Mouse (Mus musculus): ENCODE measurements around the gene Nek10.

DNA sequence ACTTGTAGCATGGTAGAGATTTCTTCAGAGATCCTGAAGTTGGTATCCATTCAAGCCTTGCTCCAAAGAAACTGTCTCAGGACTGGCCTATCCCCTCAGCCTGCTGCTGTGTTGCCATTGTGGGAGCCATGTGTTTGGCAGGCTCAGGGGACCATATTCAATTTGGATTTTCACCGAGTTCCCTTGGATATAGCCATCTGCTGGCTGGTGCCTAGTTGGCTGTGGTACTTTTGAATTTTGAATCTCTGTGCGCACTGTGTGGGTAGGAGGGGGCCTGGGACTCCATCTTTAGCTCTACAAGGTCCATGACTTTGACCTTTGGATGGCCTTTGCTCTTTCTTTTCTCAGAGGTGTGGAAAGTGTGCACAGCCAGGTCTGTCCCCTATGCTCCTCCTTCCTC is 66.8 kb downstream of the Nek10 start:
- TF ChIP-seq CTCF (IDR thresholded peaks at IDR 0.05) = no peak
- TF ChIP-seq EP300 (IDR thresholded peaks at IDR 0.05; ENCODE audit: insufficient read depth, low read depth, low read length) = no peak

Data from heart, adult 2 months (tissue).